Mouse (Mus musculus): ENCODE results near the gene Adamts6. TPM values are rescaled to one million over a fixed set of nuclear protein-coding genes. Genes with fewer than 3 reads are reported as not detected.
A peak's percentile ranks its signal among the peaks of the same experiment; 100 is the strongest.

The Adamts6 gene
- polyA plus RNA-seq, 1 experiment from 2014 or later: 1.2 TPM

DNA sequence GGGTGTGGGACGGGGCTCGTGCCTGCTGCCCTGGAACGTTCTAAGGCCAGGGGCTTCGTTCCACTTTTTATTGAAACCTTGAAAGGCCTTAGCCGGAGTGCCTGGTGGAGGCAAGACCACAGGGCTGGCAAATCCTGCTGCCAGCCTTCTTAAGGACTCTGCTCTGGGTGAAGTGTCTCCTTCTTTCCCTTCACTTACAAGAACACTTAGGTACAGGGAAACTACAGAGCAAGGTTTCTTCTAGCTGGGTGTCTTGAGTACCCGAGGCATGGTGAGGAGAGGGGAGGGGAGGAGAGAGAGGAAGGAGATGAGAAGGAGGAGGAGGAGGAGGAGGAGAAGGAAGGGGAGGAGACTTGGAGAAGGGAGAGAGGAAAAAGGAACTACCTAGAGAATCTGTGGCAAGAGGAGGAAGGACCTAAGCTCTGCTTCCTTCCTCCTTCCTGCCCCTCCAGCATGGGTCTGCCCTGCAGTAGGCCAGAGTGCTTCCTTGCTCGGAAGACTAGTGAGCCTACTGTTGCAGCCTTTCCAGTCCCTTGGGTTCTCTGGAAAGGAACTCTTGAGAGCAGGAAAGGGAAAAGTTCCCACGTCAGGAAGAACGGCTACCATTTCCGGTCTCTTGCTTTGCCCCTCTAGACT is 254.6 kb downstream of the Adamts6 start:
- ATAC-seq: peak; percentile 58; the same call in 1 of the 2 replicates
- Histone ChIP-seq H3K27ac (ENCODE audit: low read length) (peak overlapping the region; percentile 64), H3K4me3 (ENCODE audit: low read length) (no peak overlapping the region), H3K9ac (ENCODE audit: low read depth, low read length) (no peak overlapping the region), H3K27me3 (replicated peaks; ENCODE audit: control insufficient read depth, insufficient read depth, low read length) (no peaks in the 10 kb centered on the region), H3K4me1 (ENCODE audit: control insufficient read depth, insufficient read depth, low read length) (peaks cover 6% of the 10 kb centered on the region; the same call in 1 of the 2 replicates), H3K4me2 (ENCODE audit: low read depth, low read length) (no peak overlapping the region), H3K36me3 (ENCODE audit: control insufficient read depth, insufficient read depth, low read length) (no peaks in the 10 kb centered on the region), H3K9me3 (ENCODE audit: control insufficient read depth, low read length) (no peaks in the 10 kb centered on the region)
- 70% methylated on average over 10 of the region's 10 CpGs for WGBS

DNA sequence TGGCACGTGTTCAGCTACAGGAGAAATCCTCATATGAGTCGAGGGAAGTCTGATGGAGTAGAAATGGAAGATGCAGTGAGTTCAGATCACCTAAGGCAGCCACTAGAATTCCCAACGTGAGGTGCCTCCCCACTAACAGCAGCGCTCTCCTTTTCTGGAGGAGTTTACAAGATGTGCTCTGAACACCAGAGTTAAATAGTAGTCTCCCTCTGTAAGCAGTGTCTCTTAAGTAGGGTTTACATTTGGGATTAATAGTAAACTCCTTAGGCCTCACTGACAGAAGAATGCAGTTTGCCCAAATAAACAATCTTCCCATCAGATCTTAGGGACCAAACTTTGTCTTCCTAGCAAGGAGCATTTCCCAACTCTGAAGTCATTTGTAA is 255.1 kb downstream of the Adamts6 start:
- ATAC-seq: peak; percentile 67

More for the DNA sequence above, 255.1 kb downstream of the Adamts6 start:
- Histone ChIP-seq H3K9me3 (ENCODE audit: control insufficient read depth, low read length) (no peaks in the 10 kb centered on the region), H3K4me1 (ENCODE audit: control insufficient read depth, insufficient read depth, low read length) (peaks cover 6% of the 10 kb centered on the region; the same call in 1 of the 2 replicates), H3K27ac (ENCODE audit: low read length) (peak overlapping the region; percentile 64; the same call in 1 of the 2 replicates), H3K4me2 (ENCODE audit: low read depth, low read length) (no peak overlapping the region), H3K27me3 (replicated peaks; ENCODE audit: control insufficient read depth, insufficient read depth, low read length) (no peaks in the 10 kb centered on the region), H3K36me3 (ENCODE audit: control insufficient read depth, insufficient read depth, low read length) (no peaks in the 10 kb centered on the region), H3K9ac (ENCODE audit: low read depth, low read length) (no peak overlapping the region), H3K4me3 (ENCODE audit: low read length) (no peak overlapping the region)
- WGBS: 48% methylated on average over 4 of the region's 4 CpGs

Other genes starting within 250 kb of the Adamts6 start
- gene Nln, start 178.2 kb upstream of the Adamts6 start, polyA plus RNA-seq (2015; fragmentation: Nextera tagmentation; extraction: Ambion mirVana): 18.7 and 19.9 TPM in 2 replicates
- 3.0 and 3.3 TPM in 2 replicates for gene Sgtb, start 178.1 kb upstream of the Adamts6 start, polyA plus RNA-seq (2015; fragmentation: Nextera tagmentation; extraction: Ambion mirVana)
- gene Trappc13, start 109.4 kb upstream of the Adamts6 start, polyA plus RNA-seq (2015; fragmentation: Nextera tagmentation; extraction: Ambion mirVana): 50.4 and 54.5 TPM in 2 replicates
- gene Trim23, start 109.0 kb upstream of the Adamts6 start, polyA plus RNA-seq (2015; fragmentation: Nextera tagmentation; extraction: Ambion mirVana): 9.0 and 9.3 TPM in 2 replicates
- gene Cenpk, start 59.2 kb upstream of the Adamts6 start, polyA plus RNA-seq (2015; fragmentation: Nextera tagmentation; extraction: Ambion mirVana): 33.3 and 38.5 TPM in 2 replicates
- gene Ppwd1, start 59.0 kb upstream of the Adamts6 start, polyA plus RNA-seq (2015; fragmentation: Nextera tagmentation; extraction: Ambion mirVana): 11.4 and 11.7 TPM in 2 replicates